Mouse (Mus musculus): Measurements from ENCODE around the gene Eaf2.

Gene Eaf2

GRCm38 (mm10) chr16:36770191-36770771 is 104.5 kb downstream of the Eaf2 start:
- DNase-seq (ENCODE audit: low spot score), result peak; percentile 60

- no peak for DNase-seq (ENCODE audit: low spot score)
Observed at GRCm38 (mm10) chr16:36751979-36752378, 122.8 kb downstream of the Eaf2 start.

- no peak for DNase-seq (ENCODE audit: low spot score)
Observed at GRCm38 (mm10) chr16:36747767-36748166, 127.0 kb downstream of the Eaf2 start.

GRCm38 (mm10) chr16:36747068-36747467 is 127.7 kb downstream of the Eaf2 start:
- DNase-seq (ENCODE audit: low spot score), result no peak

GRCm38 (mm10) chr16:36743580-36743979 is 131.2 kb downstream of the Eaf2 start:
- DNase-seq (ENCODE audit: low spot score), result no peak
